Mouse (Mus musculus): ENCODE measurements around the gene Zfp423.
A peak's percentile ranks its signal among the peaks of the same experiment; 100 is the strongest.
"Not testable (repeated sequence)": the region's sequence is repeated elsewhere in the genome, so short reads cannot be mapped to it uniquely, and the experiment has no call there.

The Zfp423 gene

DNA sequence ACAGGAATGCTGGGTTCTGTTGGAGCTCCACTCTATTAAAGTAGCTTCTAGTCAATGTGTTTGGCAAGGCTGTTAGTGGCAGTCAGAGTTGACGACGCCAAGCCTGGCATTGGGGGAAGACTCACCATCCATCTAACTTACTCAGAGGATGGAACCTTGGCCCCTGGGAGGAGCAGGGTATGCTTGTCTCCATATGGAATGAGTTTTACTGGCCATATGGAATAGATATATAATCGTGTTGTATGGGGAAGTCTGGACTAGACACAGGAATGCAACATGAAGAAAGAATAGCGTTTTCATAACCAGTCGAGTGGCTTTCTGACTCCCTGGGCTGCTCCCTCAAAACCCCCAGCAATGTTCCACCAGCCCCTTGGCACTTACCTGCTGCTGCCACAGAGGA lies 55.3 kb downstream of the Zfp423 start:
- DNase-seq (ENCODE audit: low spot score): no peak

DNA sequence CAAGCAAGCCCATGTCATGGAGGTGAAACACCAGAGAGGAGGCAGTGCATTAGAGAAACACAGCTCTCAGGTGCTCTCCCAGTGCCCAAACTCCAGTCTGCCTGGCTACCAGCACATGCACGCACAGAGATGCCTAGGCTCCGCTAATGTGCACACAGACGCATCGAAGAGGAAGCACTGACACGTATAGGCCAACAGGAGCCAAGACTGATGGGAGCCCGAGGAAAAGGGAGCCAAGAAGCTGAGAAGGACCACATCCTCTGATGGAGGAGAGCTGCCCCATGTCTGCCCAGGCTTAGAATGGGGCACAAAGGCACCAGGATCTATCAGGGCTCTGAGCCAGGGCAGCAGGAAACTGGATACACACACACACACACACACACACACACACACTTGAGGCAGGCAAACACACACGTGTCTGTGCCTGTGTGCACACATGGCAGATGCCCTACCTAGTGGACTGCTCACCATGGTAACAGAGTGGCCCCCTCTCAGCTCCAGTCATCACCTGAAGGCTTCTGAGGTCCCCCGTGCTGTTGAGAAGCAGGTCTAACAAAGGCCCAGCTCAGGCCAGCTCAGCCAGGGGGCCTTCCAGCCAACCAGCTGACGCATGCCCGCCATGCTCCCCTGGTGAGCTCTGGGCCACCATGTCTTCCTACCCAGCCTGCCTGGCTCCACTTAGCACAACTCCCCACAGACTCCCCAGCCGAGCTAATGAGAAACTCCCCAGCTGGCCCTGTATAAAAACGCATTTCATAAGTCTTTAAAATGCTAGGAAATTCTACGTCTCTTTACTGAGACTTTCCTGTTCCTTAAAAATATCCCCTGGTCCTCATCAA lies 64.0 kb downstream of the Zfp423 start:
- DNase-seq (ENCODE audit: low spot score): no peak

DNA sequence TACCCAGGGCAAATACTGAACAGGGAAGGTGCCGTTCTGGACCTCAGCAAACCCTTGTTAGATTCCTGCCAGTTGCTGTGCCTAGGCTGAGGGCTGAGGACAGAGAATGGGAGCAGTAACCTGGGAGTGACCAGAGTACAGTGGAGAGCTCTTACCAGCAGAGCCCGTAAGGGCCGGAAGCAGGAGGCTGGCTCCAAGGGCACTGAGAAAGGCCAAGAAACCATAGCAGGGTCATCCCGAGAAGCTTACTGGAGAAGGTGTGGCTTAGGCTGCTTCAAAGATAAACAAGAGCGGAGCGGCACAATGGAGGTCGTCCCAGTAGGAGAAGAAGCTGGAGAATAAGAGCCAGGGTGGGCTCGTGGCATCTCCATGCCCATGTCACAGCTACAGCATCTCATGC lies 65.1 kb downstream of the Zfp423 start:
- no peak for DNase-seq (ENCODE audit: low spot score)

DNA sequence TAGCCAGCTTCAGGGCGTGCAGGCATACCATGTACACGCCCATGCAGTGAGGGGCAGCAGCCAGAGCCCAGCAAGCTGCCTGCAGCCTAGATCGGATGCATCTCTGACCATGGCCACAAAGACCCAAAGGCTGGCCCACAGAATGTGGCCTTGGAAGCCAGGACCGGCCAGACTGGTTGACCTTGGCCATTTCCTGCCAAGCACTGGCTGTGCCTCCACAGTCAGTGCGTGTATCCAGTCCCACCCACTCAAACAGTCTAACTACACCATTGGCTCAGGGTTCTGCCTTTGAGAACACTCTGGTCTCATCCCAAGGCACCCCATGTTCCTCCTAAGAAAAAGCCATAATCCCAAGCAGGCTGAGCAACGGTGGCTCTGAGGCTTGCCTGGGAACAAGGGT lies 65.8 kb downstream of the Zfp423 start:
- no peak for DNase-seq (ENCODE audit: low spot score)

DNA sequence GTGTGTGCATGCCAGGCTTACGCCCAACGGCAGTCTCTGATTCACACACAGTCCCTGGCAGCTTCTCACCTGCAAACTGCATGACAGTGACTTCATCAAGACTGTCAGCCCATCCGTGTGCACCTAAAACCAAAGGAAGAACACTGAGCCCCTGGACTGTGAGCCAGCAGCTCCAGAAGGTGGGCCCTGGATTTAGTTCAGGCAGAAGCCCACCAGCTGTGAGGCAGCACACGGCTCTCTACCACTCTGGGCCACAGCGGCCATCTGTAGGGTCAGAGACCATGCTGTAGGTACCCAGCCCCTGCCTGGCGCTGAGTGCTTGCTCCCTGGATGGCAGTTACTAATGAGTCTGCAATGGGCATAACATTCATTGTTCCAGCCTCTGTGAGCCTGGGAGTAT lies 66.5 kb downstream of the Zfp423 start:
- DNase-seq (ENCODE audit: low spot score): no peak

DNA sequence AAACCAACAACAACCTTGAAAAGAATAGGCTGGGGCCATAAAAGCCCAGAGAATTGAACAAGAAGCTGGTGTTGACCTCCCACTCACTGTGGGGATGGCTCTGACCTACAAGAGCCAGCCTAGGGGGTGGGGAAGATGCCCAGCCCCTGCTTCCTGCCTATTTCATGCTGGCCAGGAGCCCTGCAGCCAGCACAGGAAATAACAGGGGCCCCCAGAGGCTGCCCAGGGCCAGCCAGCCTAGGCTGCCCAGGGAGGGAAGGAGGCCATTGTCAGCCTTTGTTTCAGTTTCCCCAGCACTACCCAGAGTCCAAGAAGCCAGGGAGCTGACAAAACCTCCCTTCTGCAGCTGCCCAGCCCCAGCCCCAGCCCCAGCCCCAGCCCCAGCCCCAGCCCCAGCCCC lies 67.5 kb downstream of the Zfp423 start:
- no peak for DNase-seq (ENCODE audit: low spot score)

DNA sequence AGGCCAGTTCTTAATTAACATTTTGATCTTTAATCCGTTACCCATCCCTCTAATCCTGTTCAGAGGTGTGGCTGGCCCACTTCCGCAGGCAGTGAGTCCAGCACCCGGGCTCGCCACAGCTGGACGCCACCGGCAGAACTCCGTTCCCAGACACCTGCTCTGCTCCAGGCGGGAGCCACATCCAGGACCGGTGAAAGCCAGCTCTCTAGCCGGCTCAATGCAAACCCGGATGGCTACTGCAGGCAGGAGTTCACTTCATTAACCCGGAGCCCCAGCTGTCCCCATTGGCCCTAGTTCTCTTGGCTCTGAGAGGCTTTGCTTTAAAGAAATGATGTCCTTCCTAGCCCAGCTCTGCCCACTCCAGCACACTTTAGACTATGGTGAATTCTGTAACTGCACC lies 71.4 kb downstream of the Zfp423 start:
- DNase-seq (ENCODE audit: low spot score): no peak

DNA sequence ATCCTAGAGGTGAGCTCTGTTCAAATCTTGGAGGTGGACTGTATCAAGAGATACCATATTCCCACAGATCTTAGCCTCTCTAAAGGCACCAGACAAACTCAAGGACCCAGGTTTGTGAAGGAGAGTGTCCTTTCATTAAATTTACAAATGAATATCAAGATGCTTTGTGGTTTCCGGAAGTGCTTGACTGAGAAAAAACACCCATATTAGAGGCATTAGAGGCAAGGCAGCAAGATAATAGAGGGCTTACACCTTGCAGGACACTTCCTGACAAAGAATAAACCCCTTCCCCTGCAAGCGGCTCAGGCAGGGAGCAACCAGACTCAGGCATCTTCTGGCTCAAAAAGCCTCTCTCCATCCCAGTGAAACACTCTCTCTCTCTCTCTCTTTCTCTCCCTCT lies 78.3 kb downstream of the Zfp423 start:
- no peak for DNase-seq (ENCODE audit: low spot score)

DNA sequence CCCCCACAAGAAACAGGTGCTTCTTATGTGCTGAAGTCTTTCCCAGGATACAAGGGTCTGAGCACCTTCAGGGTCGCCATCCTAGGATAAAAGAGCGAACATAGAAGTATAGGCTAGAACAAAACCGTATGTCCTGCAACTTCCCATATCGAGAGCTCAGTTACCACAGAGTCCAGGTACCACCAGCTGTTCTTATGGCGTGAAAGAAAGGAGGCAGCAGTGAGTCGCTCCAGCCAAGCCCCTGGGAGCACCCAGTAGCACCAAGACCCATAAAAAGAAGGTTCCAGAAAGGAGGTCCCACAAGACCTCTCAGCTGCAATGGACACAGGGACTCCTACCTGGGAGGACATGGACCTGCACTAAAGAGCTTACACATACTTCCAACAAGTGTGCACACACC lies 83.5 kb downstream of the Zfp423 start:
- DNase-seq (ENCODE audit: low spot score): no peak

DNA sequence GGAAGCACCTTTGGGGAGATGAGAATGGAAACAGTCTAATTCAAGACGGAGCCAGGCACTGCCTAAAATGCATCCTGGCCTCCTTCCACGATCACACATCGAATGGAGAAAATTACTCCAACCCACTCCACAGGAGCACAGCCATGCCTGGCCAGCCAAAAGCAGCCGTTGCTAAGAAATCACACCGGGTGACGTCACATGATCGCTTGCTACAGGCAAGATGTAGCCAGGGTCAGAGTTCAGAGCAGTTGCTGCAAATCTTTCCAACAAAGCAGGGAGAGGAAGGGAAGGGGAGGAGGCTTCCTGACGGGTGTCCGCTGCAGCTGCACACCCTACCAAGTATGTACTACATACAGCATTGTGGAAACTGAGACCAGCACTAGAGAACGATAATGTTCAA lies 83.9 kb downstream of the Zfp423 start:
- DNase-seq (ENCODE audit: low spot score): no peak

DNA sequence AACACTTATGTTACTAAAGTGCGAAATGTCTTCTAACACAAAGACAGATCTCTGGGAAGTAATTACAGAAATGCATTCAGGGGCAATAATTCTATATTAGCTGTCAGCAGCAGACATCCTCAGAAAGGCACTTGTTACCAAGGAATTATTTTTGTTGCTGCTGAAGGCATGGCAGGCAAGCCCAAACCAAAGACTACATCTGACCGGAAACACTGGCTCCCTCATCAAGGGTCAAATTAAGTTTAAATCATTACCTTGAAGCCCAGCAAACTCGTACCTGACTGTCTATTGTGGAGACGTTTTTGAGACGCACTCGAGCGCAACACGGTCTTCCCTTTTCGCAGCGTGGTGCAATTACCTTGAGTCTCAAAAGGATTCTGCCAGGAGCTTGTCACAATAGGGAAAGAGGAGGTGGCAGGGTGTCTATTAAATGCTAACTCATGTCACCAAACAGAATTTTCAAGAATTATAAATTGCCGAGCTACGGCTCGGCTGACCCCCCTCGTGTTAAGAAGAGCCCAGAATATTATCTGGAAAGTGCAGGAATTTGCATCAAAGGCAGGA lies 86.3 kb downstream of the Zfp423 start:
- DNase-seq (ENCODE audit: low spot score): no peak

DNA sequence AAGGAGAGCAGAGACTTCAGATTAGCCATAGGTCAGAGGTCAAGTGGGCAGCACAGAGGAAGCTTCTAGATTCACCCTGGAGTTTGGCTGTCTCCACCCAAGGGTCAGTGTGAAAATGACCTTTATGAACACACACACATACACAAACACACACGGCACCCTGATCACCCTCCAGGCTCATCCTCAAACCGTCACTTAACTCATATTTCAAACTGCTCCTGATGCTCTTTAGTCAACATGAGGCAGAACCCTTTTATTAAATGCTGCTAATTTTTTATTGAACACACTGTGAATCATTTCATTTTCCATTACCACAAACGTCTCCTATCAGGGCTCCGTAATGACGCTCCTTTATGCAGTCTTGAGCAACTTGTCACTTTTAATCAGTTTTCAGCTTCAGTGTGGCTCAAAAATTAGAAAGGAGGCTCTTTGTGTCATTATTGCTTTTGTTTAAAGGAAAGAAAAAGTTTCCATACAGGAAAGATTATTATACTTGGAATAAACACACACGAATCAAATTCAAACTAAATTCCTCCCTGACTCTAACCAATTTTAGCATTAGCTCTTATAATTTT lies 87.0 kb downstream of the Zfp423 start:
- DNase-seq (ENCODE audit: low spot score): no peak

DNA sequence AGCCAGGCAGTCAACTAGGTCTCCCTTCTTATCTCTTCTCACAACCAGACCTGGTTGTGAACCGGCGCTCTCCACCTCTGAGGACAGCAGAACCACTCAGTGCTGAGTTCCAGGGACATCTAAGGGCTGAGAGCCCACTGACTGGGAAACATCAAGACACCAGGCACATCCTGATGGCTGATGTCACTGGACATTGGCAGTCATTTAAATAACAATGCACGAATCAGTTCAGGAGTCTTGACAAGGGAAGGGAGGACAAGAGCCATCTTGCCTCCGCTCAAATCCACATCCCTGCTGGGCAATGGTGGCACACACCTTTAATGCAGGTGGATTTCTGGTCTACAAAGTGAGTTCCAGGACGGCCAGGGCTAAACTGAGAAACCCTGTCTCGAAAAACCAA lies 92.8 kb downstream of the Zfp423 start:
- DNase-seq (ENCODE audit: low spot score): no peak

DNA sequence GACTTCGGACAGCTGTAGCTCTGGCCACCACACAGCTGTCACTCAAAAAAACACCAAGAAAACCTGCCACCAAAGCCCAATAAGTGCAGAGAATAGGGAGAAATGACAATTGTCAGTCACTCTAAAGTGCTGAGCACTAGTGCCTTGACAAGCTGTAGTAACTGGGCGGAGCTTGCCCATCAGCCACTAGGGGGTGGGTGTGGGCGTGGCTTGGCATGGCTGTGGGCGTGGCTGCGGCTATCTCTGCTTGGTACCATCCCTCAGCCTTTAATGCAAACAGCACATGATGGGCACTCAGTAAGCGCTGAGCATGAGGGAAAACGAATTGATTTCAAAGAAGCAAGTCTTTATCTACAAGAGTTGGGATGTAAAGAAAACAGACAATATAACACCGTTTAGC lies 95.2 kb downstream of the Zfp423 start:
- no peak for DNase-seq (ENCODE audit: low spot score)

DNA sequence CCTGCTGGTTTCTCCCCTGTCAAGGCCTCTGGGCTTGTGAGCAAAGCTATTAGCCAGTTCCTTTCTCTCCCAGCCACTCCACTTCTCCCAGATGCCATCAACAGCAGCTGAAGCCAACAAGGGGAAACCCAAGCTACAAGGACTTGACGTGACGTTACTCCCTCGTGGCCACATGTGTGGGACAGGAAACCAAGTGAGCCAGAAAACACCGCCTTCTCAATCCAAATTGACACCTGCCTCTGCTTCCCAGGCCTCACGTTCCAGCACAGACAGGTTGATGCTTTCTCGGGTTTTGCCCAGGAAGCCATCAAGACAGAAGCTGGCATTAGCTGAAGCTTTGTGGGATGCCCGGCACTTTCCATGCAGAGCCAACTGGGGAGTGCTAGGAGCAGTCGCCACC lies 96.3 kb downstream of the Zfp423 start:
- DNase-seq (ENCODE audit: low spot score): no peak

DNA sequence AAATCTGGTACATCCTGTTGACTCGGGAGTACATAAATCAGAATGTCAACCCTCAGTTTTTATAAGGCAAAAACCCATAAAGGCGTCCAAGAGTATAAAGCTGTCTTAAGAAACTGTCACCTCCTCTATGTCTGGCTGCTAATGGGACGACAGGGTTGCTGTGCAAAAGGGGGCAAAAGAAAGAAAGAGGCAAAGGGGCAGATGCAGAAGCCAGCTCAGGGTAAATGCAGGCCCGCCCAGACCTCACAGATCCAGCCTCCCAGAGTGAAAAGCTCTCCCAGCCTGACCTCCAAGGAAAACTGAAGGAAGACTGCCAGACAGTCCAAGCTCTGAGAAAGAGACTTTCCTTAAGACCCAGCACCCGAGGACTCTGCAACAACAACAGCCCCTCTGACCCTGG lies 97.7 kb downstream of the Zfp423 start:
- no peak for DNase-seq (ENCODE audit: low spot score)

DNA sequence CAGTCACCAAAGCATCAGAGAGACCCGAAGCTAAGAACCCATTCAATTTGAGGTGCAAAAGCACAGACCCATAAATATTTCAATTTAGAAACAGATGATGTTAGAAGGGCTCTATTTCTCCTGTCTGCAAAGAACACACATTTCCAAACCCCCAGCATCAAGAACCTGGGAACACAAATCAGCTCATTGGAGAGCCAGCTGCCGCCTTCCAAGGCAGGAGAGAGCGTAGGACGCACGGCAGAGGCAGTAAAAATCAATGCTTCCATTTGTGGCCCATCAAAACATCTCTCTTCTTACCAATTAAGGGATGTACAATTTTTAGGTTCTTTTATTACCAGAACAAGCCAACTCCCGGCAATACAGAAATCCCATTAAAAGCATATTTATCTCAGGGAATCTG lies 98.5 kb downstream of the Zfp423 start:
- DNase-seq (ENCODE audit: low spot score): no peak

DNA sequence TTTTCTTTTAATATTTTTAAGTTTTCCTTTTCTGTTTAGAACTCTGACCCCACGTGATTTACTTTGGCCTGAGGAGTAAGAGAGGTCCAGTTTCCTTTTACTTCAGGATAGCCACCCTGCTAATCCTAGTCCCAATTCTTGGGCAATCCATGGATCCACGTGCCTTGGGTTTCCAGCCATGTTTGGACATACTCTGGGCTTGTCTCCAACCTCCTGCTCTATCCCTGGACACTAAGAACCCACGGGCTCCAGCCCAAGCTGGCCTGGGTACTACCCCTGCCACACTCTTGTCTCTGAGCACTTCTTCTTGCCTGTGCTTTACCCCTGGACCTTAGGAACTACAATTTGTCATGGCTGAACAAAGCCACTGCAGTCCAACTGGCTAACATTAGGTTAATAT lies 107.5 kb downstream of the Zfp423 start:
- DNase-seq (ENCODE audit: low spot score): no peak

DNA sequence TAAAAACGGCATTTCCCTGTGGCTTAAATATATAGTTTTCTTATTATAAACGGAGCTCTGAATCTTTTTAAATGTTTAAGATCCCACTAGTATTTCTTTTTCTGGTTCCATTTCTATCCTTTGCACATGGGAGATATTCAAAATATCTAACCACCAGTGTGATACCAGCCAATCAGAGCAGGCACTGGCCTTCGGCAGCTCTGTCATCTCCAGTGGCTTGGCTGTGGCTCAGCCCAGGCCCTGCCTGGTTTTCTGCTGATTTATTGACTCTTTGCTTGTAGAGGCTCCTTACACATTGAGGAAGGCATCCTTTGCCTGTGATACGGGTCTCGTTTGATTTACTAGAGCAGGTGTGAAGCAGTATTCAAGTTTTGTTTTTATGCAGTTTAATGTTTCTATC lies 108.0 kb downstream of the Zfp423 start:
- no peak for DNase-seq (ENCODE audit: low spot score)

DNA sequence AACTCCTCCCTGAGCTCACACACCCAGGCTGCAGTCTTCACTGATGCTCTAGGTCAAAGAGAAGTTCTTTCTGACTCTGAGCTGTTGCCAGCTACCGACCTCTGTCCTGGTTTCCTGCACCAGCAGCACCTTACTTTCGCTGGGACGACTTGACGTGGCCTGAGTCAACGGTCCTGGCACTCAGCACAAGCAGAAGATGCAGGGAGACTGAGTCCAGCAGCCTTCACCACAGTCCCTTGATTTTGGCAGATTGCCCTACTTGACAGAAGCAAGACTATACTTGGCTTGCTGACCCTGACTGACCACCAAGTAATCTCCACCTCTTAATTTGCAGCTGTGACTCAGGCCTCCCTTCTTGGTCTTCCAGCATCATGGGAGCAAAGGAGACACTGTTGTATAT lies 110.6 kb downstream of the Zfp423 start:
- no peak for DNase-seq (ENCODE audit: low spot score)

DNA sequence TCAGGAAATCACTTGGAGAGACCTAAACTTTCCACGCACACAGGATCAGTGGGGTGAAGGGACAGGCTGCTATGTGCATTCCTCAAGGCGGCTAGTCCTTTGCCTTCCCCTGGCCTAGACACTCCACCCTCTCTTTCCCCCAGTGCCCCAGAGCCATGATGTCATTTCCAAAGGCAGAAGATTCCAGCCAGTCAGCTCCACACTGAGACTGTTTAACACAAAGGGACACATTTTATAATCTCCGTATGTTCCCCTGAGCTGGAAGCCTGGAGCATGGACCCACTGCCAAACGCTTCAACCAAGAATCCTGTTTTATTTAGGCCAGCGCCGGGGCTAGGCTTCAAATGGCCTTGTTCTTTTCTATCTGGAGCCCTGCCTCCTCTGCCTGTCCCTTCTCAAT lies 111.6 kb downstream of the Zfp423 start:
- DNase-seq (ENCODE audit: low spot score): no peak

DNA sequence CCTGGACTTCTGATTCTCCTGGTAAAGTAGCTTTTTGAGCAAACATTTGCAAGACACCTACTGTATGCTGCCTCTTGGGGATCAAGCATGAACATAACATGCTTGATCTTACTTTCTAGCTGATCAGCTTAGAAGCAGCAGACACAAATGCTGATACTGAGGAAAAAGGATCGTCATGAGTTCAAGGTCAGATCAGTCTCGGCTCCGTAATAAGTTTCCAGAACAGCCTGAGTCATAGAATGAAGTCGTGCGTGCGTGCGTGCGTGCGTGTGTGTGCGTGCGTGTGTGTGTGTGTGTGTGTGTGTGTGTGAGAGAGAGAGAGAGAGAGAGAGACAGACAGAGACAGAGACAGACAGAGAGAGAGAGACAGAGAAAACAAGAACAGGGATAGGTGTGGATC lies 117.3 kb downstream of the Zfp423 start:
- DNase-seq (ENCODE audit: low spot score): not testable (repeated sequence)

DNA sequence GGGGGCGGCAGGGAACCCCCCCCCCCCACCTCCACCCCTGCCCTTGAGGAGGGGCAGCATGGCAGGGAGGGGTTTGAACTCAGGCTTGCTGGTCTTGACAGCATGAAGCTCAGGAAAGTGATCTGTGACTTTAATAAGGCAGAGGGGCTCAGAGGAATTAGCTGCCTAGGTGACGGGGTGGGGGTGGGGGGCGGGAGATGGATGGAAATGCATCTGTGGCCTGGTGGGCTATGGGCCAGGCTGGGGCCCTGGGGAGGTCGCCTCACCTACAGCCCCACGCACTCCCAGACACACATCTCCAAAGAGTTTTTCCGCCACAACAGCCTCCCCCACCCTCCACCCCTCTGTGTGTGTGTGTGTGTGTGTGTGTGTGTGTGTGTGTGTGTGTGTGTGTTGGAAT lies 122.1 kb downstream of the Zfp423 start:
- DNase-seq (ENCODE audit: low spot score): no peak

DNA sequence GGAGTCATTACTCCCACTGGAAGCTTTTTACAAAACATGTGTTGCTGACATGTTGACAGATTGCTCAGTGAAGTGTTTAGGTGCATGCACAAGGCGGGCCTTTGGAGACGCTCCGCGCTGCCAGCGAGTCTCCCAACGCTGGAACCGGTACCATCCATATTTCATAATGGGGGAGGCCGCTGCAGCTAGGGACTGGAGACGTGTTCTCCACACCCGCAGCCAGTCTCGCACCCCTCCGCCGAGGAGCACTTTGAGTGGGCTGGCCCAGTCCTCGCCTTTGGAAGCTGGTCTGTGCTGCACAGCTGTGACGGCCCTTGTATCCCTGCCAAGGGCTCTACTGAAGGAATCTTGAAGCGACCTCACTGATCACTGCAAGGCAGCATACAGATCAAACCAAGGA lies 122.5 kb downstream of the Zfp423 start:
- peak; percentile 46 for DNase-seq (ENCODE audit: low spot score)

All from left cerebral cortex, adult 11 months (tissue).